Mouse (Mus musculus) layer of hippocampus, adult 8-10 months (tissue): ENCODE measurements around the gene Hdac11. TPM values are rescaled to one million over a fixed set of nuclear protein-coding genes. Genes with fewer than 3 reads are reported as not detected.
"Not testable (repeated sequence)": the region's sequence is repeated elsewhere in the genome, so short reads cannot be mapped to it uniquely, and the experiment has no call there.

ENCODE experiments used
- DNase-seq, 2 experiments: peaks; one replicate each; pipeline ENCODE4 v3.0.0; 2022; ENCODE audit warnings: low spot score in 2 of 2
- total RNA-seq, 4 experiments: library from RNA; stranded (reverse); gene quantifications; 2 replicates each; pipeline ENCODE4 v1.2.4; 2022

Hdac11 gene
- 100 to 1,000 TPM; 165 to 192 (median 179) TPM for total RNA-seq

DNA sequence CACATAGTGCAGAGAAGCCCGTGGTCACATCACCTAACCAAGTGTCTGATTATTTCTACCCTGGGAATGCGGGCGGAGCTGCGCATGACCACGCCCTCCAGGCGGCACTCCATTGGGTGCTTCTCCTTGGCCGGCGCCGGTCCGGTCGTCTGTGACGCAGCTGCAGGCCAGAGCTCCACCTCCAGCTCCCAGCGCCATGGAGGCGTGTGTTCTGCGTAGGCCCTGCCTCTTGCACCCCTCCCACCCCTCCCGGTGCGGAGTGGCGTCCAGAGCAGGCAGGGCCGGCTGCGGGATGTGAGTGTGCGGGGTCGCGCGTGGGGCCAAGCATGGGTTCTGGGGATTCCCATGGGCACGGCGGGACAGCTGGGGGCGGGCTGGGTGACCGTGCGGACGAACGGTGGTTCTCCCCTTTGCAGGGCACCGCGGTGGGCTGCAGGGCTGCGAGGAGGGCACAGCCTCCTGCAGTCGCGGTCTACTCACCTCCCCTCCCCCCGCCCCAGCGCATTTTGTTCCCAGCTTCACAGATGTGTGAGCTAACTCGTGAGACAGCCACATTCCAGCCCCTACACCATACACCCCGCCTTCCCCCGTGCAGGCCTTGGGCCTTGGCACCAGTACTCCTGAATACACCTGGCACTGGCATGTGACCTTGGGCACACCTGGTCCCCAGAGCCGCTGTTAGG is at the start of gene Hdac11:
Gene Hdac11, plus strand, starts transcription at position 112 of the 683 bp plus-strand sequence.
- peak; percentile 94 for DNase-seq

DNA sequence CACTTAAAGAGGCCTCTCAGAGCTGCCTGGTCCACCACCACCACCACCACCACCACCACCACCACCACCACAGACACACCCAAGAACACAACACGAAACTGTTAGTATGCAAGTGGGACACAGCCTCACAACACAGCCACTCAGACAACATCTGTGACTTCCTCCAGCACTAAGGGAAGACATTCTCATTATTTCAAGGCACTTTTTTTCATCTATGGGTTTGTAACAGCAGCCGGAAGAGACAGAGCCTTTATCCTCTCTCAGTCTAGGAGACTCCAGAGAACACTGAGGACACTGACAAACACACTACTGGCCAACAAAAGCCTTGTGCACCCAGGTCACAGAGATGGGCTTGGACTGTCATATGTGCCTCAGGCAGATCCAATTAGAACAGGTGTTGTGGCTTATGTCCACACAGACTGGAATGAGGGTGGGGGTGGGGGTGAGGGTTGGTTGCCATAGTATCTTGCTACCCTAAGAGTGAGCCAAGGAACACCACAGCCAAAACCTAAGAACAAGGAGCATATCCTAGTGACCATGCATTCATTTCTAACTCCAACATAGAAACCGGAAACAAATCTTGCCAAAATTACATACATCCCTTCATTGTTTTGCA is 48.1 kb upstream of the Hdac11 start:
- no peak for DNase-seq

DNA sequence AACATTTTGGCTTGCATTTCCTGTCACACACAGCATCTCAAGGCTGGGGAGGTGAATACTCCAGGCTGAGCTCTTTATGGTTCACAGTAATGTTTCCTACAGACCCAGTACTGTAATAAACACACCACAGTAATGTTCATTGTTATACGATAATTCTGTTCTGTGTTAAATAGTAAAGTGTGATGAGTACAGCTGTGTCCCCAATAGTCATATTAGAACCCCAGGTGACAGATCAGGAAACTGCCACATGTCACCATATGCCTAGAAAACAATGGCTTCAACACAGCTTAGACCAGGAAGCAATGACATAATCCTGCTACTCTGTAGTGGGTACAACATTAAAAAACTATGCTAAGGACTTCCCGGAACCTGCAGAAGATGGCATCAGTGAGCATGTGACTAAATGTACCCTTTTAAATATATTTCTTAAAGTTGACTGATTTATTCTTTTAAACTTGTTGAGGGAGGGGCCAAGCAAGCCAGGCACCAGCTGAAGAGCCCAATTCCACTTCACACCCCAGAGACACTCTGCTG is 47.5 kb upstream of the Hdac11 start:
- no peak for DNase-seq

DNA sequence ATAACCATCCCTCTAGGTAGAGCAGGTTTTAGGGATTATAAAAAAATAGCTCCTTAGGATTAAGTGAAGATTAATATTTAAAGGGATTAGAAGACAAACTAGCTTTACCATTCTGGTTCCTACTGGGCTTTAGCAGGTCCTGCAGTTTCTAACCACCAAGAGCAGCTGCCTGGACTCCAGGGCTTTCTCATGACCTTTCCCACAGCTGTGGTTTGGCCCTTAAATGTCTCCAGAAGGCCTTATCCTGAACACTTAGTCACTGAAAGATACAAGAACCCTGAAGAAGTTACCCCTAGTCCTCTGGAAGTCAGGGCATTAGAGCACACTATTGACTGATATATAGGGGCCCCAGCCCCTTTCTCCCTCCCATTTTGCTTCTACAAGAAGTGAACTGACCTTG is 47.0 kb upstream of the Hdac11 start:
- no peak for DNase-seq

DNA sequence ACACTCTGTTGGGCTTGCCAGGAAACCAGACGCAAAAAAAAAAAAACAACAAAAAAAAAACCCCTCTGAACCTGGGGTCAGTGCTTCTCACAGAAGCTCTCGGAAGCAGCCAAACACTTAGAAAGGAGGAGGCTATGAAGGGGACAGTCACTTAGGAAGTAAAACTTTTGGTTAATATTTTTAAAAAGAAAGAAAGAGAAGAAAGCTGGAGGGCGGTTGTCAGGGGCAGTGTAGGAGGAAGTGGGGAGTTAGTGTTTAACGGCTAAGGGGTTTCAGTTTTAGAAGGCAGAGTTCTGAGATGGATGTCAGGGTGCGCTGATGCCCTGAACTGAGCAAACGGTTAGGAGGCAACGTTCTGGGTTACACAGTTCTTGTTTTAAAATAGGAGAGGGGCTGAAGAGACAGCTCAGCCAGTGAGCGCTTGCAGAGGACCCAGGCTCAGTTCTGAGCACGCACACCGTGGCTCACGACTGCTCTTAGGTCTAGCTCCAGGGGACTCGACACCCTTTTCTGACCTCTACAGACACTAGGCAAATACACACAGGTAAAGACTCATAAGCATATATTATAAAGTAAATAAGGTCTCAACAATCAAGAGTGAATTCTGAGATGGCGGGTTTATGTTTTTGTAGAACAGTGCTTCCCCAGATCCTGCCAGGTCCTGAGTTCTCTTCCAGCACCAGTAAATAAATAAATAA is 46.0 kb upstream of the Hdac11 start:
- no peak for DNase-seq

DNA sequence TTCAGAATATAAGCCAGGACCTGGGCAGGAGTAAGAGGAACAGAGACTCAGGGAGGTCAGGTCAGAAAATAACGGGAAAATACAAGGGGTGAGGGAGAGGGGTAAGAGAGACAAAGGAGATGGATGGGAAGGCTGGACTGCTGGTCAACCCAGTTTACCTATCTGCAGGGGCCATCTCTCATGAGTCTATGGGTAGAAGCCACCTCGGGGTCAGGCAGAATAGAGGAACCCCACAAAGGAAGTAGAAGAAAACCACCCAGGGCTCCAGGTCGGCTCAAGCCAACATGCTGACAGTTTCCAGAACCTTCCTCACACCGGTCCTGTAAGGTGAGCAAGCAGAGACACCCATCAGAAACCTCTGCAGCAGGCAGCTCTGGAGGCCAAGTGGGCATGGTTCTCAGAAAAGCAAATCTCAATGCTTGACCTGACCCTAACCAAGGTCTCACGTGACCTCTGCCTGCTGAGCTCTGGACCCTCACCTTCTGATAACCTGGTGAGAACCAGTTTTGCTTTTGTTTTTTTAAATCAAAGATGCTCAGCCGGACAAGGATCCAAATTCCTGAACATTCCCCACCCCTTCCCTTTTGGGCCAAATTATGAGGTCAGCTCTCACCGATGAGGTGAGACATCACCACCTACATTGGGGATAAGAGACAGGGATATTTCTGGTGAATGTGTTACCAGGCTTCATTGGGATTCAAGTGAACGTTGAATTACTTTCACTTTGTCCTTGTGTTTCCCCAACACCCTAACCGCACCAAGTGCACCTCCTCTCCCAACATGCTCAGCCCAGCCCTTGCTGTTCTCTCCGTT is 45.1 kb upstream of the Hdac11 start:
- DNase-seq: no peak

DNA sequence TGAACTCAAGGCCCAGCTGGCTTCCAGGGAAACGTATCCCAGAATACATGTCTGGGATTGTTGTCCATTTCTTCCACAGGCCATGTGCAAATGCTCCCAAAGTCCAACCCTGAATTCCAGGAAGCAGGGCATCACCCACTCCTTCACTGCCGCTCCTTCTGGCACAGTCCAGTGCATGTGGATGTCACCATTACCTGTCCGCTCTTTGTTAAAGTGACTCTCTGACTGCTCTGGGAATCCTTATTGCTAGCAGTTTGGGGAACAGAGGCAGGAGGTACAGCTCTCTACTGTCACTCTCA is 44.6 kb upstream of the Hdac11 start:
- no peak for DNase-seq

DNA sequence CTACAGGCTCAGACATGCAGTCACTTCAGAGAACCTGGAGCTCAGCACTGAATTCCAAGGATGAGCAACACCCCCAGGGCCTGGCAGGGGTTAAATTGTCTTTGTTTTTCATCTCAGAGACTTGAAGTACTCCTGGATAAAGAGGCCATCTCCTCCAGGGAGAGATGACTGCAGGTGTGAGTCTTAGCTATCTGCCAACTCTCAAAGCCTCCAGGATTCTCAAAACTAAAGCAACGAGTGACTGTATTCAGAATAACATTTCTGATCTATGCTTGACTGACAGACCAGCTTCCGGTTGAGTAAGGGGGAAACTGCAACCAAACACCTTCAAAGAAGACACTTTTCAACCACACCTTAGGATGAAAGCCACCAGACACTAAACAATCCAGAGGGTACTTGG is 41.7 kb upstream of the Hdac11 start:
- no peak for DNase-seq

DNA sequence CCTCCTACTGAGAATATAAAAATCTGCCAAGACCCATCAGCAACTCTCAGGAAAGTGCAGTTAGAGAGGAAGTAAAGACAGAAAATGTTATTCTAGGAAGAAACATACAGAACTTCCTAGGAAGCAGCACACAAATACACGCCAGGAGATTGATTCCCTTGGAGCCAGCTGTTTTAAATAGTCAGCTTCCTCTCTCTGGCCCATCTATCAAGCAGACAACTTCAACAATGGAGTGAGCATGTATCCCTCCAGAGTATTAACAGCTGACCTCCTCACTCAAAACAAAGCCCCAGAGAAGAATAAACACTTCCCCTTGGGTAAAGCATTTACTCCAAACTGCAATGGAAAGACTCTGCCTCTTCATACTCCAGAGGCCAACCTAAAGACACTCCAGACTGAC is 41.3 kb upstream of the Hdac11 start:
- DNase-seq: no peak

DNA sequence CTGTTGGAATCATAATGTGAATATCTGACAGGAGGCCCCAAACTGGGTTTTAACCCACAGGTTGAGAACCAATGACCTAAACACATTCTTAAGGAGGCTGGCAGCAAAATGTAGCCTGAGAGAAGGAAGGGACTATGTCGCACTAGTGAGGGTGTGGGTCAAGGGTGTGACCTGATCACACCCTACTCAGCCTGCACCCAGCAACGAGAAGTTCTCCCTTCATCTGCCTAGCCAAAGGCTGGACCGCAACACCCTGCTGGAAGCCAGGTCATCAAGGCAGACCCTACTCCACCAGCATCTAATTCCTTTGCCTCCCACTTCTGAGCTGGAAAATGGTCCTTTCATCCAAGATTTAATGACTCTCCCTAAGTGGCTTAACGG is 40.6 kb upstream of the Hdac11 start:
- no peak for DNase-seq

DNA sequence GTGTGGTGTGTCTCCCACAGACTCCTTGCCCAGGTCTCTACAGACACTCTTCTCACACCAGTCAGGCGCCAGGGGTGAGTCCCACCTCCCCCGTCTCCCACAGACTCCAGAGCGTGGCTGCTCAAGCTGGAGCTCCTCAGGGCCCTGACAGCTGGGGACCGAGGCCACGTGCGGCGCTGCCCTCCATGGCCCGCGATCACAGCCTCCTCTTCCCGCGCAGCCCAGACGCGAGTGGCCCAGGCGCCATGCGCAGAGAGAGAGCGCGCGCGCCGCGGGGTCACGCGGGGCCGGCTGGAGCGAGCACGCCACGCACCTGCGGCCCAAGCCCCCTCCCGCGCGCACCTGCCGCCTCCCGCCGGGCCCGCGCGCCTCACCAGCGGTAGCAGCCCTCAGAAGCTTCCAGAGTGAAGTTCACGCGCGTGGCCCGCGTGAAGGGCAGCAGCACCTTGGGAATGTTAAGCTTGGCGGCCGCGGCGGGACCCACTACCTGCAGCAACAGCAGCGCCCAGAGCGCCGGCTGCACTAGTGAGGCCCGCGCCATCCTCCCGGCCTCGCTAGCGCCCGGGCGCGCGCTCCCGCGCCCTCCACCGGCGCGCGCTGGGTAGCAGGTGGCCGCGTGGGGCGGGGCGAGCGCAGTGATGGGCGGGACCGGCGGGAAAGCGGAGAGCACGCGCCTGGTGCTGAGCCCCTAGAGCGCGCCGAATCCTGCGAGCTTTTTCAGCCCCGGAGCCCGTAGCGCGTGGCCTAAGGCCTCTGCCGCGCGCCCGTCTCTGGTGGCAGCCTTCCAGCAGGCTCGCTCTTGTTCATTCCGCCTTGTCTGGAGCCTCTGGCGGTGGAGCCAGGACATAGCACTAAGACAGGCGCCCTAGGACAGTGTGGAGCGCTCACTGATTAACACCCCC is 40.0 kb upstream of the Hdac11 start, which contains the start of gene Nup210:
Gene Nup210, minus strand, starts transcription at position 586 of the 902 bp plus-strand sequence.
- peak; percentile 94 to 96 for DNase-seq

DNA sequence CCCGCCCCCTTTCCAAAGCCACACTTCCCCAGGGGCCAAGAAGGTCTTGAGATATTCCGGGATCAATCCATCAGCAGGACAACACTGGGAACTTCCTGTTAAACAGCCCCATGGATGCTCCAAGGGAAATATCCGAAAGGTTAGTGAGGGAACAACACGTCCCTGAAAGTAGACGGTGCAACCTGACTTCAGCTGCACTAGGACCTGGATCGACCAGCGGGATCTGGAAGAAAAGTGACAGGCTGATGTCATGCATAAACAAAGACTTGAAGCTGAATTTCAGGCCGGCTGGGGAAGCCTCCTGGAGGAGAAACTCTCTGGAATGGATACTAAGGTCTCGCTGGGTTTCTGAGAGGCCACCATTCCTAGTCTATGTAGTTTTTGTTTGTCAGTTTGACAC is 39.3 kb upstream of the Hdac11 start:
- no peak for DNase-seq

DNA sequence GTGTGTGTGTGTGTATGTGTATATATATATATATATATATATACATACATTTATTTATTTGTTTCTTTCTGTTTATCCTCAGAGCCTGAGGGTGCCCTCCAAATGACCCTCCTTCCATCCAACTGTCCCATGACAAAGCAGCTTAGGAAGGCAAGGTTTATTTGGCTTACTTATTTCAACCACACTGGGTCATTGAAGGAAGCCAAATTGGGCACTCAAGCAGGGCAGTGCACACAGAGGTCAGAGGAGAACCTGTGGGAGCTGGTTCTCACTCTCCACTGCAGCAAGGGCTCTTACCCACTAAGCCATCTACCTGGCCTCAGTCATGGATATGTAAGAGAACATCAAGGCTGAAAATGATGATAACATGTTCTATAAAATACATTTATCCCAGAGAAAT is 37.9 kb upstream of the Hdac11 start:
- no peak for DNase-seq

DNA sequence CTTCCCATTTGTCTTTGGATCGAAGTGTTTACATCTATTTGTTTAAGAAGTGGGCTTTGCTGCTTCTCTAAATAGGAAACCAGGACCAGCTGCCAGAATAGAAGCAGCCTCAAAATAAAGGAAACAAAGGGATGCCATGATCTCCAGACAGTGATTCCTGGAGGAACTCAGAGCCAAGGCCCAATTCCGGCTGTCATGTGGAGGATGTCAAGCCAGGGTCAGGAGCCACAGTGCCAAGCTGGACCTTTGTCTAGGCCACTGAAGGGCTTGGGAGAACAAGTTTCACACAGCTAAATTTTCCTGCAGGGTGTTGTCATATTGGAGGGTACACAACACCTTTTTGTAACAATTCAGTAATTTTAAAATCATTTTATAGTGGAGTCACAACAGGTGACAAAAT is 36.3 kb upstream of the Hdac11 start:
- no peak for DNase-seq

DNA sequence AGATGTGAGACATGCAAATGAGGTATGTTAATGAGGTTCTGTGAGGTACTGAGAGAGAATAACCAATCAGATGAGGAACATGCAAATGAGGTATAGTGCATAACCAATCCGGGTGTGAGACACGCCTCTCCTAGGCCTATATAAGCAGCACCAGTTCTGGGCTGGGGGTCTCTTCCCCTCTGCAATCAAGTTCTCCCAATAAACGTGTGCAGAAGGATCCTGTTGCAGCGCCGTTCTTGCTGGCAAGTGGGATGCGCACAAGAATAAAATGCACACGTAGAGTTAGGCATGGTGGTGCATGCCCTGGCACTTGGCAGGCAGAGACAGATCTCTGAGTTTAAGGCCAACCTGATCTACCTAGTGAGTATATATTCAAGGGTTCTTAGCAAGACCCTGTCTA is 35.4 kb upstream of the Hdac11 start:
- DNase-seq: not testable (repeated sequence)

DNA sequence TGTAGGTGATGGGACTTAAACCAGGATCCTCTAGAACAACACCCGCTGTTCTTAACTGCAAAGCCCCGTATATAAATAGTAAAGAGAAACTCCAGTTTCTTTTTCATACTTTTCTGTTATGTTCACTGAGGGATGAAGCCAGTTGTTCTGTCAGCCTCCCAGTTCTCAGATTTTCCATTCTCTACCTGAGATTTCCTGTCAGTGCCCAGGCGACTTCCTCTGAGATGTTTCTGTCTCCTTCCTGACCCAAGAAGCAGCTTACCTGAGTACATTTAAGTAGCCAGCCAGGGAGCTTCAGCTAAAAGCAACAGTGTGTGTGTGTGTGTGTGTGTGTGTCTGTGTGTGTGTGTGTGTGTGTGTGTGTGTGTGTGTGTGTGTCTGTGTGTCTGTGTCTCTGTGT is 33.0 kb upstream of the Hdac11 start:
- DNase-seq: no peak

DNA sequence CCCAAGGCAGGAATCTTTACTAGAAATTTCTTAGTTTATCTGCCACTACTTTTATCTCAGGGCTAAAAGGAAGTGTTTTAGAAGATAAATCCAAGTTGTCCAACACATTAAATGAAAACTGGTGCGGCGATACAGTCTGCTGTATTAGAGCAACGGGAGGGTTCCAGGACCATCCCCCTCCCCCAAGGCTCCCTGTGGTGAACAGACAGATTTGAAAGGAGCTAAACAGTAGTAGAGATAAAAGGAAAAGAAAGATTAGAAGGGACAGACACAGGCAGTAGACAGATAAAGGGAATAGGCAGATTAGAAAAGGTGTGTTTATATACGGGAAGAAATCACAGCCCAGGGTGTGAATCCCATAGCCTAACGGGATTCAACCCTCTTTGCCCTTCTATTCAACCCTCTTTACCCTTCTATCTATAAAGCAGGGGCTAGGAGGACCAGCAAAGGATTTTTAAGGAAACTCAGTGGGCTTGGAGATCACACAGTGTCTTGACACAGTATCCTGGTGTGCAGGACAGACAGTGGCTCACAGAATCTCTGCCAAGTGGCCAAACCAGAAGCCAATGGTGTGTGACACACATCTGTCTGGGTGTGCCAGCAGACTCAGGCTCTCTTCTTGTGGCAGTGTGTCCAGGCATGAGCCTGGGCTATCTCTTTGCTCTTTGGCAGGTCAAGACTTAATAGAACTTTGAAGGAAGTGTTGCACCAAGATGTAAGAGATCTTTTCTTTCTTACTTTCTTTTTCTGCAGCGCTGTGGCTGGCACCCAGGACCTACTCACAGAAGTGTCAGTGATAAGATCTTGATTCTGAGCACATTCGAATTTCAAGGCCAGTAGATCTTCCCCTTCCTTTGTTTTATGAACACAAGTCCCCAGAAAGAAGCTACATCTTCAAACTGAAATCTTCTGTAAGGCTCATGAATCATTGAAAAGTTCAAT is 31.9 kb upstream of the Hdac11 start:
- no peak for DNase-seq

DNA sequence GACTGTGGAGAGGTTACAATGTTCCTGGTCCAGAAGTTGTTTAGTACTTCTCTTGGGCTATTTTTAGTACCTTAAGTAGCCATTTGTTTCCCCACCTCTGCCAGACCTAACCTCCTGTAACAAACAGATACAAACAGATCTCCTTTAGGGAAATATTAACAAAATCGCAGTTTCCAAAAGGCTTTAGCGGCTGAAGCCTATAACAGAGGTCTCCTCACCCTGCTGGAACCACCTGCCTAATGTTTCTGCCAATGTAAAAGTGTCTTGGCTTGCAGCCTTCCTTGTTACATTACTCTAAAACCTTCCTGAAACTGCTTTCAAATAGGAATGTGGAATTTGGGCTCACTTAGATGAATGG is 31.3 kb upstream of the Hdac11 start:
- DNase-seq: no peak

DNA sequence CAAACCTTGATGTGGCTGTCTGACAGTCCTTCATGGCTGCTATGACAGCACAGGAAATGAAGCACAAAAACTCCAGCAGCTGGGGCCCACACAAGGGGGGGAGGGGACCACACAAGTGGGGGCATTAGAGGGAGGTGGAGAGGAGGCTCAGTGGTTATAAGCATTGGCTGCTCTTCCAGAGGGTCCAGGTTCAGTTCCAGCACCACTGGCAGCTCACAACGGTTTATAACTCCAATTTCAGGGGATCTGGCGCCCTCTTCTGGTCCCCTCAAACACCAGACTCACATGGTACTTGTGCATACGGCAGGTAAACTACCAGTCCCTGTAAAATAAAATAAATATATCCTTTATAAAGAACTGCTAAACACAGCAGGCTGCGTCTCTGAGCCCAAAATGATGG is 27.5 kb upstream of the Hdac11 start:
- DNase-seq: no peak

DNA sequence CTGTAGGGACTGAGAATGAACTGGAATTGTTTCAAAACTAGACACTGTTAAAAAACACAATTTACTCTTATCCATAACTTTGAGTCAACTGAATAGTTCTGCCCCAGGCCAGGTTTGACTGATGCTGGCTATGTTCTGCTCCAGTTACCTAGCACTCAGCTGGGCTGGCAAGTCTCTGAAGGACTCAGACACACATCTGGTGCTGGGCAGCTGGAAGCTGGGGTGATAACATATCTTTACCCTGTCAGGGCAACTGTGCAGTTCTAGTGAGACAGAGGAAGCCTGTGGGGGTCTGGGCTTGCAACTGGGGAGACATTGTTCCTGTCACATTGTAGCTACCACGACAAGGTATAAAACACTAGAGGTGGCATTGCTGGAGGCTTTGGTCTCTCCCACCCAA is 25.6 kb upstream of the Hdac11 start:
- no peak for DNase-seq
